Mouse (Mus musculus) testis, postnatal 14 days (tissue): ENCODE measurements around the gene Pgghg.
A peak's percentile ranks its signal among the peaks of the same experiment; 100 is the strongest.

Experiments
- DNase-seq: peaks from one replicate; pipeline ENCODE4 v3.0.0; 2021; ENCODE audit warnings: low spot score

Pgghg gene

DNA sequence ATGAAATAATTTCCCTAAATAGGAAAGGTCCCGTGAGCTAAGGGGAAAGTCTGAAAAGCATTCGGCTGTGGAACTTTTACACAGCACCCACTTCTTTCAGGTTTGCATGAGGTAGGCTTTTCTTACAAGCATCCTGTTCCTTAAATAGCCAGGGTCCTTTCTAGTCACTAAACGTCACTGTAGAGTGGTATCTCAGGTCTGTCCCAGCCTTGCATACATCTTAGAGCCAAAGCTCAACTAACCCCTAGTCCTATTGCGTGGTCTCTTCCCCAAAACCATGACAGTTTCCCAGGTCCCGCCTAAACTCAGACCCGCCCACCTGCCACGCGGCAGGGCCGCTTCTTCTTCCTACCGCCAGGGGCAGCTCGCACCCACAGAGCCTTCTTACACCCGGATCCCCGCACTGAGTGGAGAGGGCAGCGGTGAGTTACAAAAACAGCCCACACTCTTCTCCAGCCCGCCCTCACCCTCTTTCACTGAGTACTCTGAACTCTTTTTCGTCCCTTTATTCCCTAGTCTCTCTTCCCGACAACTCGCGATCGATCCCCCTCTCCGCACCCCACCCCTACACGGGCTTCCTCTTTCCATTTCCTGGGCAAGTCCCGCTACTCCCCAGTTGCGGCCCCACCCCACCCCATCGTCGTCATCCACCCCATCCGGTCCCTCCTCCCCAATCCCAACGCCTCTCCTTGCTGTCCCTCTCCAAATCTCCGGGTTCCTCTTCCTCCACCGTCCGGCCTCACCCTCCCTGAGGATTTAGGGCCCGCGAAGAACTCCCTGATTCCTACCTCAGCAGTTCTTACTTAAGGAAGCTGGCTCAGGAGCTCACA, at the start of gene Pgghg:
Gene Pgghg (plus strand): TSS at position 170 of the 830 bp plus-strand sequence.
- peak; percentile 76 for DNase-seq

DNA sequence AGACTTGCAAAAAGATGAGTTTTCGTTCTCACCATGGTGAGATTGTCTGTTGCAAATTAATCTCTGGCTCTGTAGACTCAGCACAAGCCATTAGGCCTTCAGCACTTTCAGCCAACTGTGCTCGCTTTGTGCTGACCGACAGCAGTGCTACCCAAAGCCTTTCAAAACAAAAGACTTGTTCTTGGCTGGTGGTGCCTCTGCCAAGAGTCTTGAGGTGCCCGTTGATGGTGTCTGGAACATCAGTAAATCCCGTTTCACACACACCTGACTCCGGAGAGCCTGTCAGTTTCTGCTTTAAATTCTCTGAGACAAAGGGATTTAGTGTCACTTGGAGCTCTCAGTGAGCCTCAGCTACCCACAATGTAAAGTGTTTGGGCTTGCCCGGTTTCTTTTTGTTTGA, 47.2 kb upstream of the Pgghg start:
- no peak for DNase-seq

DNA sequence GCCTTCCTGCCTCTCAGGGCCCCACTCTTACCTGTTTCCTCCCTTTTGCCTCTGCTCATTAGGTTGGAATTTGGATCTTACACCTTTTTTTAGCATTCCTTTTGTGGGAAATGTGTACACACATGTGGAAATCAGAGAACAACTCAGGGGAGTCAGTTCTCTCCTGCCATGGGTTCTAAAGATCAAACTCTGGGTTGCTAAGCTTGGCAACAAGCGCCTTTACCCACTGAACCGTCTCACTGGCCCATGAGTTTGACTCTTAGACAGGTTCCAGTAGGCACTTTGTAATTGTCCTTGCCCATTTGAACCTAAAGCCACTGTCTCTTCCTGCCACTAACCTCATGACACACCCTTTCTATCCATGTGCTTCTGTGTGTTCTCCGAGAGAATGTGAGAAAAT, 46.6 kb upstream of the Pgghg start:
- no peak for DNase-seq

DNA sequence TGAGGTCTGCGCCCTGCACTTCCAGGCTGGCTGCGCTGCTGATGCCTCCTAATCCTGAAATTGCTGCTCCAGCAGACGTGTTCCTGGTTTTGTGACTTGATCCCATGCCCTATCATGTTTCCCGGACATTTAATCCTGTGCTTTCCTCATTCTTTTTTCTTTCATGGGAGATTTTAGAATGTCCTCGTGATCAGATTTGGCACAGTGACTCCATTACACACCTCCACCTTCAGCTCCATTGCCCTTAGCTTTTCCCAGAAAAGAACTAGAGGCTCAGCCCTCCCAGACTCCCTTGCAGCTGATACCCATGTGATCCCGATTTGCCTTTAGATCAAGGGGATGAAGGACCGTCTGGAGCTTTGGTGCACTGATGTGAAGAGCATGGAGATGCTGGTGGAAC, 43.3 kb upstream of the Pgghg start:
- DNase-seq: no peak

DNA sequence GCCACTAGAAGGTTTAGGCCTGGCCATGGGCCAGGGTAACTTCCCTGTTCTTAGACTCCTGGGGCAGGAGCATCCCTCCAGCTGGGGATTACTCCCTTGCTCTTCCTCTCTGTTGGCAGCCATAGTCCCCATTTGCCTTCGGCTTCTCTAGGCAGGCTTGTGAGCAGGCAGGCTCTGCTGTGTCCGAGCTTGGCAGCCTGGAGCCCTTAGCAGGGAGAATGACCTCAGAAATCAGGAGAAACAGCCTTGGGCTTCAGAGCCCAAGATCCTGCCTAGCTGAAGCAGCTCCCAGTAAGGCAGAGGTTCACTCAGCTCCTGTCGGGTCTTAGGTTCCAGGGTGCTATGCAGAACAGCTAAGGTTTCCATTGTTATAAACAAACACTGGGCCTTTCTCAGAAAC, 42.1 kb upstream of the Pgghg start:
- no peak for DNase-seq

DNA sequence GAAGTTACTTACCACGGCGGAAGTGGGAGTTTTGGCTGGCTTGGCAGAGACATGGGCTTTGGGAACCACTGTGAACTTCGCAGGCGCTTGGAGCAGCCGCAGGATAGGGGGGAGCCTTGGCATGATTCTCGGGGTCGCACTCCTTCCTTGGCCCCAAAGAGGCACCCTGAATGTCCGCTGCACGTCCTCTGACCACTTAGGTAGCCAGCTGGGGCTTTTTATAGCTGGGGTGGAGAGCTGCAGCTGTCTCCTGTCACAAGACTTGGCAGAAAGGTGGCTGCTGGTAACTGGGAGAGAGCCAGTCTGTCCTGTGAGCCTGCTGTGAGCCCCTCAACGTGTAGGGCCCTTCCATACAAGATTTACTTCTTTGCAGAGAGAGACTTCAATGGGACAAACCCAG, 41.0 kb upstream of the Pgghg start, which contains the start of gene Cox8b:
Gene Cox8b (minus strand): TSS at position 227 of the 400 bp plus-strand sequence.
- no peak for DNase-seq

DNA sequence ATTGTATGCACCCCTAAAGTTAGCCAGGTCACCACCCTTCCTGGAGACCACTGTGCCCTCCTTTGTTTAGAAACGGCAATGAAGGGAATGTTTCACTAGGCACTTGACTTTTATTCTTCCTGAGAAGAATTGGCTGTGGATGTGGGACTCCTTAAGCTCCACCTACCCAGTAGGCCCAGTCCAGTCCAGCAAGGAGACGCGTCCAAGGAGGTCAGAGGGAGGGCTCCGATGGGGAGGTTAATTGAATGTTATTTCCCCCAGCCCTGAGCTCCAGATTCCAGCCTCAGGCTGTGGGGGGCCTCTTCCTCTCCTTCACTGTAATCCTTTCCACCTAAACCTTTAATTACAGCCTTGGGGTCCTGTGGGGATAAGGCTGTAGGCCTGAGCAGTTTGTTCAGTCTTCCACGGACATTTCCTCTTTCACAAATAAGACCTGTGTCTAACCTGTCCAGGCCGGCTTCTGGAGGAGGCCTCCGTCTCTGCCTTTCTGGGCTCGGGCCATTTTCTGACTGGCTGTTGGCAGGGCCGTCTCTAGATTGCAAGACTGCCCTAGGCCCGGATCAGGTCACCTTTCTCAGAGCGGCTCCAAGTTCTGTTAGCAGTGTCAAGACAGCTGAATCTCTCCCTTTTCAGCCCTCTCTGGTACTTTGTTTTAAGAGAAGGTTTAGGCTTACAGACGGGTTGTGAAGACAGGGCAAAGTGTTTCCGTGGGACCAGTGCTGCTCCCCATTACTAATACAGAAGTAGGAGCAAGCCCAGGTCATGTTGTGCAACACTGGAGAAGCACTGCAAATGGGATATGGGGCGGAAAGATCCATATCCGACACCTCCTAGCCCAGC, 38.9 kb upstream of the Pgghg start:
- DNase-seq: no peak

DNA sequence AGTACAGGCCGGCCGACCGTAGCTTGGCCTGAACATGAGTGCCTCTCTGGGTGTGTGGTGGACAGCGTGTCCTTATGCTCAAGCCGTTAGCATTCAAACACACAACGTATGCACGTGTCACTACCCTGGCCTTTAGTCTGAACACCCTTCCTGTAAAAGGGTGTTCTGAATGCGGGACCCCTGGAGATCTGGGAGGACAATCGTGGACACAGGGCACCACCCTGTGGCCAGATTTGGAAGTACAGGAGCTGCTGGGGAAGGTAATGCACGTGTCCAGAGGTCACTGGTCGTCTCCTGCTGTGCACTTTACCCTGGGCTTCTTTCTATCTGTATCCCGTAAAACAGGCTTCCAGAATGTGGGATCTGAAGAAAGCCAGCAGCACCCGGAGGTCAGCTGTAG, 38.0 kb upstream of the Pgghg start:
- DNase-seq: no peak

DNA sequence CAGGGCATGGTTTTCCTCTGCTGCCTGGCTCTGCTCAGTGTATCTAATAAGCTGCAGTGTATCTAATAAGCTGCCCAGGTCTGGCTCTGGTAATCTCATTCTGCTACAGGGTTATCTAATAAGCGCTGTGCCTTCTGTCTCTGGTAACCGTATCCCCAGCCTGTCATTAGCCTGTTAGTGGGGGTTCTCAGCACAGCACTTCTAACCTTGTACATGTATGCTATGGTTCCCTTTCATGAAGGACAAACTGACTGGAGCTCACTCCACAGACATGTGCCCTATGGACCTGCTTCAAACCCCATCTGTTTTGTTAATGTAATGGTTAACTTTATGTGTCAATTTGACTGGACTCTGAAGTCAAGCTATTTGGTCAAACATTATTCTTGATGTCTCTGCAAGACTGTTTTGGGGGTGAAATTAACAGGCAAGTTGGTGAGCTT, 35.5 kb upstream of the Pgghg start:
- DNase-seq: no peak

DNA sequence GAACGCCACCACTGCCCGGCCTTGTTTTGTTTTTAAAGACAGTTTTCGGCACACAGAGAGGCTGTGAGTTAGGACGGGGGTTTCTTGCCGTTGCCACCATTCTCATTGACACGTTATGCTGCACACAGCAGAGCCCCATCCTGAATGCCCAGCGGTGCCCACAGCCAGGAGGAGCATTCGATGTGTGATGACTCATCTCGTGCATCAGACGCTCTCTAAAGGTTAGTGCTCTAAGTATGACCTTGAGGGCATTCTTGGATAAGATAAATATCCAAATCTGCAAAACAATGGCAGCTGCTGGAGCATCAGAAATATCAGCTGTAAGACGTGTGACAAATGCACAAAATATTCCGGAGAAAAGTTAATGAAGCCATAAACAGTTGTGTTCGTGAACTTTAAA, 34.1 kb upstream of the Pgghg start:
- no peak for DNase-seq

DNA sequence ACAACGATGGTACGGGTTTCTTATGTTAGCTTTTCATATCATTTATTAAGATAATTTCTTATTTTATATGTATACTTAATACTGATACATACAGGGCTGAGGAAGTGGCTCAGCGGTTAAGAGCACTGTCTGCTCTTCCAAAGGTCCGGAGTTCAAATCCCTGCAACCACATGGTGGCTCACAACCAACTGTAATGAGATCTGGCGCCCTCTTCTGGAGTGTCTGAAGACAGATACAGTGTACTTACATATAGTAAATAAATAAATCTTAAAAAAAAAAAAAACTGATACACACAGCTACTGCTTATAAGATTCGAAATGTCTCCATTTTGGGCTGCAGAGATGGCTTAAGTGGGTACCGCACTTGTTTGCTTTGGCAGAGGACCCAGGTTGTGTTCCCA, 33.5 kb upstream of the Pgghg start:
- DNase-seq: no peak

DNA sequence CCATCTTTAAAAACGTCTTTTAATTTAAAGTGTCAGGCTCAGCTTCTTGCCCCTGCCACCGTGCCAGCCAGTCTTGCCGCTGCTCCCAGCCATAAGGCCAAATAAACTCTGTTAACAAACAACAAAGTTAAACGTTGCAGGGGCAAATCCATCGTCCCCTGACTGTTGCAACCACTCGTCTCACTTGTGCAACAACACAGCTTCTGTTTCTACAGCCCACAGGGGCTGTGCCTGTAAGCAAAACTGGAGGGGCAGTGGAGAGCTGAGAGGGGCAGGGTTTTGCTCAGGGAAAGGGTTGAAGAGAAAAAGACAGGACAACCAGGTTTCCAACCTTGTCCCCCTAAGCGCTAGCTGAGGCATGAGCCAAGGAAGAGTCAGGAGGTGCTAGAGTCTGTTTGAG, 33.0 kb upstream of the Pgghg start:
- DNase-seq: no peak

DNA sequence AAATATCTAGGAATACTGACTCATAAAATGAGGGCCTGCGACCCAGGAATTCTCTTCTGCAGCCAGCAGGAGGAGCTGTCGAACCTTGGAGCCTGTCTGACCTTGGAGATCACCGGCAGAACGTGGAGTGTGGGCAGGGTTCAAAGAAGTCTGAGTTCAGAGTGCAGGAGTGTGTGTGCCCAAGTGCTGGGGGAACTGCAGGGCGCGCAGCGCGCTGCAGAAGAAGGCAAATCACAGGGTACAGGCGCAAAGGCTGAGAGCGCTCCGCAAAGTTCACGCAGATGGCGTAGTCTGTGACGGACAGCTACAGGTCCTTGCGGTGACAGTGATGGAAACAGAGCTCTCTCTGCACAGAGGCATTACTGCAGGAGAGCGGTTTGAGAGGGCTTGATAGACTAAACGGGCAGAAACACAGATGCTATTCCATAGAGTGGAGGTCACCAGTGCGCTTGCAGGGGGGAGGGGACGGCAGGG, 32.5 kb upstream of the Pgghg start:
- DNase-seq: peak; percentile 69

DNA sequence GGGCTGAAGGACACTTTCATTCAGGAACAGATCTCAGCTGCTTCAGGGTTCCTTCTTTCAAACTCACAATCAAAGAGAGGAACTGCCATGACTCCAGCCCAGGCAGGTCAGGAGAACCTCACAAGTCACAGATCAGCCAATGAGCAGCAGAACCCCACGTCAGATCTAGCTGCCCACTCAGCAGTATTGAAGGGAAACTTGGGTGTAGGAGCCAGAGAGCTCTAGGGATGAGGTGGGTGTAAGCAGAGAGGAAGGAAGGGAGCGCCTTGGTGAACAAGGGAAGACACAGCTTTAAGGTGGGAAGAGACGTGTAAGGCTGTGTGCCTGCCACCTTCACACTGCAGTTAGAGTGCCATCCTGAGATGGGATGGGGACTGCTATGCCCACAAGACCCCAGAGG, 28.9 kb upstream of the Pgghg start:
- DNase-seq: no peak

DNA sequence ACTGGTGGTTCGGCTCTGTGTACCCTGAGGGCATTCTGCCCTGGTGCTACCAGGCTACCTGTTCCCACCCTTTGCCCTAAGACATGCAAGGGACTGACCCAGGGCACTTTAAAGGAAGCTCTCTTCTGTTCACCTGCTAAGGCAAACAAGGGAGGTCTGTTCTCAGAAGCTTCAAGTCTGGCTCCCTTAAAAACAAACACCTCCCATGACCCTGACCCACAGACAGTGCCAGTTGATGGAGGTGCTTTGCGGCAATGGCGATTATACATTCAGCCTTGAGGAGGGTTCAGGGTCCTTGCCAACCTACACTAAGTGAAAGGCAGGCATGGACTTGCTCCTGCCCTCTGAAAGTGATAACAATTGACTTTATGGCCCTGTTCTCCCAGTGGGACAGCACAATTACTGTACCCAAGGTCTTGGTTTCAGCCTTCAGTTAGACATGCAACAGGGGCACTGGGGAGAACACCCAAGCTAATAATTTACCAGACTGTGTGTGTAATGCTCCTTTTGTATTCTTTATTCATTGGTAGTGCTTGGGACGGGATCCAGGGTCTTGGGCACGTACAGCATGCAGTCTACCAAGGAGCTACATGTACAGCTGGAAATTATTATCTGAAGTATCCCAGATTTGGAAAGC, 28.2 kb upstream of the Pgghg start:
- no peak for DNase-seq

DNA sequence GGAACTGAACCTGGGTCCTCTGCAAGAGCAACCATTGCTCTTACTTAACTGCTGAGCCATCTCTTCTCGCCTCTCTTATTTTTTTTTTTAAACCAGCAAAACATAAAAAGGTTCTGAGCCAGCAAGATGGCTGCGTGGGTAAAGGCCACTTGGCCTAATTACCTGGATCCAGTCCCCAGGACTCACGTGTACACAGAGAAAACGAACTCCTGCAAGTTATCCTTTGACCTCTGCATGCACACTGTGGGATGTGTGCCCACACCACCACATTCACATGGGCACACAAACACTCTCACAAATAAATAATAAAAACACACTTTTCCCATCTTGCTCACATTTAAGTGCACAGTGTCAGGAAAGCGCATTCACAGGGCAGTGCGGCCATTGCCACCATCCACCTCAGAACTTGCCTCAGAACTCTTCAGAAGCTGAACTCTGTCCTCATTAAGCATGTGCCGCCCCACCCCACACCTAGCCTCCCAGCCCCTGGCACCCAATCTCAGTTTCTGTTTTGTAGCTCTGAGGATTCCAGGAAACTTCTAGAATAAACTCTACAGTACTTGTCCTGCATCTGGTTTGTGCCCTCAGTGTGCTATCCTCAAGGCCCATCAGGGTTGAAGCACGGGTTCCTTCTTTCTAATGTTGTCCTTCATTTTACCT, 27.0 kb upstream of the Pgghg start:
- no peak for DNase-seq

DNA sequence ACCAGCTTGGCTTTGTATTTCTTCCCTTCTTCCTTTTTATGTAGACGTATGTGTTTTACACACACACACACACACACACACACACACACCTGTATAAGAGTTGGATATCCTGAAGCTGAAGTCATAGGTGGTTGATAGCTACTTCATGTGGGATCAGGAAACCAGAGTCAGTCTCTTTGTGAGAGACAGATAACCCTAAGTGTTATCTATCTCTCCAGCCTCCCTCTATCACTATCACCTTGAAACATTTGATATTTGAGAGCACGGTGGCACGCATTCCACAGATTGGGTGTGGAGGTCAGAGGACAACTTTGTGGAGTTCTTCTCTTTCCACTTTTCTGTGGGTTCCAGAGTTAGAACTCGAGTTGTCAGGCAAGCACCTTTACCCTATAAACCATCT, 21.3 kb upstream of the Pgghg start:
- DNase-seq: no peak

DNA sequence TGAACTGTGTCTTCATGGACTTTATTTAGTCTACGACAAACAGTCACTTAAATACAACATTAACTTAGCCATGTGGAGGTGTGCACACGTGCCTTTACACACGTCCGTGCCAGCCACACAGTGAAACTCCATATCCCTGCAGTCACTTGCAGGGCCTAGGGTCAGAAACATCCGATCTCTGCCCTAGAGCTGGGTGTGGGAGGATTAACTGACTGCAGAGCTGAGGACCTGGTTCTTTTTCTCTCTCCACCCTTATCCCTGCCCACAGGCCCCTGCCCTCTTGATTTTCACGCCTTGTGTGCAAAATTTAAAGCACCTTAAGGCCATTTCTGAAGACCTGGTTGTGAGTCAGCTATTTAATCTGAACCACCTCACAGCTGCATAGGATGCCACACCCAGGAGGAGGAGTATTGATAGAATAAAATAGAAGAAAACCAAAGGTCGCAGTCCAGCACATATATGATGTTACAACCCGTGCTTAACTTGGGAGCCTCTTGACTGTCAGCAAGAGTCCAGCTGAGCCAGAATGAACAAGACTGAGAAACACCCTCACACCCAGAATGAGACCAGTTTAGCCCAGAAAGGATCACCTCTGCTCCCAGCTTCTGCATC, 20.7 kb upstream of the Pgghg start, which contains the start of gene Nlrp6:
Gene Nlrp6 (plus strand): TSS at position 485 of the 612 bp plus-strand sequence.
- DNase-seq: no peak

DNA sequence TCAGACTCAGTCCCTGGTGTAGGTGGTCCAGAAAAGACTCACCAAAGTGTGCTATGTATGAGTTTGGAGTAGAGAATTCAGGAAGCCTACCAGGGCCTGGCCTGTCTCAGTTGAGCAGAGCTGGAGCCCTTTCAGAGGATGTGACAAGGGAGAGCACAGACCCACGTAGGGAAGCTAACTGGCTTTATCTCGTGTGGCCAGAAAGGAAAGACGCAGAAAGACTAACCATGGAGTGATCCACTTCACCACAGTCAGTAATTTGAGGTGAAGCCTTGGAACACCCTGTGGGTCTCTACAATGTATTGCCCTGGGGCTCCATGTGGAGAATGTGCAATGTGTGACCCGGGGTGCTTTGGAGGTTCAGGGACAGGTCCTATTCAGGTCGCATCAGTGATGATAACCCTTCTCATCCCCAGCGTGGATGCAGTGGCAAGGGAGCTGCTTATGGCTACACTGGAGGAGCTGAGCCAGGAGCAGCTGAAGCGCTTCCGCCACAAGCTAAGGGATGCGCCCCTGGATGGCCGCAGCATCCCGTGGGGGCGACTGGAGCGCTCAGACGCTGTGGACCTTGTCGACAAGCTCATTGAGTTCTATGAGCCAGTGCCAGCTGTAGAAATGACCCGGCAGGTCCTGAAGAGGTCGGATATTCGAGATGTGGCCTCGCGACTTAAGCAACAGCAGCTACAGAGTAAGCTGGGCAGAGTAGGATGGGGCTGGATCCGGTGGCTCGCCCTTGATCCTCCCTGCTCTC, 19.8 kb upstream of the Pgghg start:
- DNase-seq: no peak

DNA sequence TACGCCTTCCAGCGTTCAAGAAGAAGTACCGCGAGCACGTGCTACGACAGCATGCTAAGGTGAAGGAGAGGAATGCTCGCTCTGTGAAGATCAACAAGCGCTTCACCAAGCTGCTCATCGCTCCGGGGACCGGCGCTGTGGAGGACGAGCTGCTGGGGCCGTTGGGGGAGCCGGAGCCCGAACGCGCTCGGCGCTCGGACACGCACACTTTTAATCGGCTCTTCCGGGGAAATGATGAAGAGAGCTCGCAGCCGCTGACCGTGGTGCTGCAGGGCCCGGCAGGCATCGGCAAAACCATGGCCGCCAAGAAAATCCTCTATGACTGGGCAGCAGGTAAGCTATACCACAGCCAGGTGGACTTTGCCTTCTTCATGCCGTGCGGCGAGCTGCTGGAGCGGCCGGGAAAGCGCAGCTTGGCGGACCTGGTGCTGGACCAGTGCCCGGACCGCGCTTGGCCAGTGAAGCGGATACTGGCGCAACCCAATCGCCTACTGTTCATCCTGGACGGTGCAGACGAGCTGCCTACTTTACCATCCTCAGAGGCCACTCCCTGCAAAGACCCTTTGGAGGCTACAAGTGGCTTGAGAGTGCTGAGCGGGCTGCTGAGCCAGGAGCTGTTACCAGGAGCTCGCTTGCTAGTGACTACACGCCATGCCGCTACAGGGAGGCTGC, 18.7 kb upstream of the Pgghg start:
- DNase-seq: no peak
